Mouse (Mus musculus) mesoderm, embryonic 11.5 days (tissue): Measurements from ENCODE around the gene Abcg8.
A peak's percentile ranks its signal among the peaks of the same experiment; 100 is the strongest.

Experiments
- DNase-seq: peaks from one replicate; pipeline ENCODE4 v3.0.0-alpha.2; 2012; ENCODE audit warnings: low read depth, low spot score

The Abcg8 gene

DNA sequence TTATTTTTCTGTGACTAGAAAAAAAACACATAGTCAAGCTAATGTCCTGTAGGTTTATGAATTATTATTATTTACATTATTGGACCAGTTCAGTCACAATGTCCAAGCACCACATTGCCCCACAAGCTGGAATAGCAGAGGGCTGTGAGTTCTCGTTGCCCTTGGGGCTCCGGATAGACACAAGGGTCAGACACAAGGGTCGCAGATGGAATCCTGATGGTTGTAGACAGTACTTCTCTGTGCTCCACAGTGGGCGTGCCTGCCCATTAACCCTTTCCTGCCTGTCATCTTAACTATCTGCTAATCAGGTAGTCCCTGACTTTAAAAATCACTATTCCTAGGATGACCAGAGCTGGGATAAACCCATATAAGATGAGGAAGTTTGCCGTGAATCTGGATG, 17.9 kb upstream of the Abcg8 start:
- peak; percentile 69 for DNase-seq

DNA sequence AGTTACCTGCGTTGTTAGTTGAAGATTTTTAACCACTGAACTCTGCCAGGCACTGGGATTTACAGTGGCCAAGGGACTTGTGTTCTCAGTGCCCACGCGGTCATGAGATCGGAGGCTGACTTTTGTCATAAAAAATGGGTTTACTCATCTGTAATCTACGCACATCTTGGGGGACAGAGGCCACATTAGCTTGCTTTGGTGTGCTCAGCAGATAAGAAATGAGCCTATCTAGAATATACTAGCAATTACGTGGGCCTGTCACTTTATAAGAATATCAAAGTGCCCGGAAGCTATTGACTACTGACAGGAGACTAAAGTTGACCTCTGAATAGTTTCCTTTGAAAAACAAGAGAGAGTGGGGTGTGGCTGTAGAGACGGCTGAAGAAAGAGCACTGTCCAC, 17.2 kb upstream of the Abcg8 start:
- no peak for DNase-seq

DNA sequence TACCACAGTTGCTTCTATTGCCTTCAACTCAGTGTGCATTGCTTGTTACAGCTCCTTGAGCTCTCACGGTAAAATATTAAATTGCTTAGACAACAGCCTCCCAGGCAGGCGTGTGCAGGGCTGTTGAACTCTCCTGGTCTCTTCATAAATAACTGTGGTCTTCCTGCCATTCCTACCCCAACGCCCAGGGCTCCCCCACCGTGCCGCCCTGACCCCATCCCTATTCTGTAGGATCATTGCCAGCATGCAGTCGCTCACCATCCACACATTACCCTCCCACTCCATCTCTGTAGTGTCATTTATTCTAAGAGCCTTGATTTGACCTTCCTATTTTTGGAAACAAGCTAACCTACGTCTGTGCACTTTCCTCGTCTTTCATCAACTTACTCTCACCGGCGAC, 11.0 kb upstream of the Abcg8 start:
- no peak for DNase-seq

DNA sequence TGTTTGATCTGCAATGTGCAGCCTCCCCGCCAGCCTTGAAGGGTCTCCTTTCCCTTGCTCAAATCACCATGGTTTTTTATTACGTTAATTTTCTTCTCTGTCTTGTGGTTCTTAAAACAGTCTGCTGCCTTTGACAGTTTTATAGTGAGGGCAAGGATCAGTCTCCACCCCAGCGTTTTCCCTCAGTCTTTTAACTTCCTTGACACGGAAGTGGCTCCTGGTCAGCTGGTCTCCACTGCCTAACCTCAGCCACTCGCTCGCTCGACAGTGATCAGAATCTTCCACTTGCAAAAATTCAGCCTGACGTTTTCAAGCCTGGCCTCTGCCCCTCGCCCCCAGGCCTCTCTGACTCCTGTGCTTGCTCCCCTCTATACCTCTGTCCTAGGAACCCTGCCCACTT, 10.4 kb upstream of the Abcg8 start:
- DNase-seq: no peak

DNA sequence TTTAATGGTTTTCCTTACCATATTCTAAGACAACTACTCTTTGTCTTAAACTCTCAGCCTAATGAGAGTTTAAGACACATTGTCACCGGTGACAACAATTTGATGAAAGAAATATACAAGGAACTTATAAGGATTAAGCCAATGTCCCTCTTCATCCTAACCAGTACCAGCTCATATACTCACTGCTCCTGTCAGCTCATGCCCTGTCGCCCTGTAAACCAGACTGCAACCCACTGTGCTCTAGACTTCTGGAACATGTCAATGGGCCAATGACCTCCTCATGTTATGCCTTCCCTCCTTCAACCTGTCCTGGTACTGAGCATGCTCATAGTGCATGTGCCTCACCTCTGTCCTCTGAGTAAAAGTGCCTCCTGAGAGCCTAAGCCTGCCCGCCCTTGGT, 8.3 kb upstream of the Abcg8 start:
- DNase-seq: no peak

DNA sequence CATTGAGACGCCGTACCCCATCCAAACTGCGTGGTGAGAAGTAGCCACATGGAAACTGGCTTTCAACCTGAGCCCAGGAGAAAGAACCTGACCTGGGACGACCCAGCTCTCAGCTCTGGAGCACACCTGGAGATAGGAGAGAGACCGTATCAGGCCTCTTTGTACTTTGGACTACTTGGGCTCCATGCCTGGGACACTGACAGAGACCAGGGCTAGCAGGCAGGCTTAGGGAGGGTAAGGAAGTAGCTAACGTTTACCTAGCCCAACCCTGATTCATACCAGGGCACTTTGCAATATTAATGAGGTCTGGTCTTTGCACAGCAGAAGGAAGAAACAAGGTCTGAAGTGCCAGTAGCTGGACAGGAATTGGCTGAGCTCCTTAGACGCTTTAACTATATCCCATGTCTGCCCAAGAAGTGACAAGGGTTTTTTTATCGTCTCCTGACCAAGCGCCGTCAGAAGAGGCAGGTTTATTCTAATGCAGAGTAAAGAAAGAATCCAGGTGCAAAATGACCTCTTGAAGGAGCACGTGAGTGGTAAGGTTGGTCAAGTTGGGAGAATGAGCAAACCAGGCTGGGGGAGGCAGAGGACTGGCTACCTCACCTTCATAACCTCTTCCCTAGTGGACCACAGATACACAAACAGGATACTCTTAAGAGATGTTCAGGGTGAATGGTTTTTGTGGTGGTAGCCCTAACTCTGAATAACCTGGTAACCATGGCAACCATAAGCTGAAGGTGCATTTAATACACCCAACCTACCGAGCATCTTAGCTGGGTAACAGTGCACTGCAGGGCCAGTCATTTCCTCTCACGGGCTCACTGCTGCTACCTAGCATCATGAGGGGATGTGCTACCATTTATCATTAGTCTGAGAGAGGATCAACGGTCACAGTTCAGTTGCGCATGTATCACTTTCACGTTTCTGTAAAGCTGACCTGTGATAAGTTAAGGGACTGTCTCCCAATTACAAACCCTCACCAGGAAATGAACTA, 3.4 kb upstream of the Abcg8 start:
- no peak for DNase-seq

DNA sequence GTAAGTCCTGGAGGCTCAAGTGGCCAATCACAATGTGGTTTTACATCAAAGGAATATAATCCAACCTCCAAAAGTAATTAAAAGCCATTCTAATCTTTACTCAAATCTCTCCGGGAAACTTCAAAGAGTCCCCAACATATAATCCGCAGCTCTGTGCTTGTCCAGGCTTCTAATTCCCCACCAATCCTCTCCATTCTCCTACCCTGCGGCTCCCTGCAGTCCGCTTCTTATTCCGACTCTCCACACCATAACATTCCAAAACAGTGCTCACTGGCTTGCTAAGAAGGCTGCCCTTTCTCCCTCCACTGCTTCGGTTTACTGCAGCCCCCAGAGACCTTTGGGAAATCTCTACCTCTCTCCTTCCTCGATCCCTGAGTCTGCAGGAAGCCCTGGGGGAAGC, 2.1 kb upstream of the Abcg8 start:
- no peak for DNase-seq

DNA sequence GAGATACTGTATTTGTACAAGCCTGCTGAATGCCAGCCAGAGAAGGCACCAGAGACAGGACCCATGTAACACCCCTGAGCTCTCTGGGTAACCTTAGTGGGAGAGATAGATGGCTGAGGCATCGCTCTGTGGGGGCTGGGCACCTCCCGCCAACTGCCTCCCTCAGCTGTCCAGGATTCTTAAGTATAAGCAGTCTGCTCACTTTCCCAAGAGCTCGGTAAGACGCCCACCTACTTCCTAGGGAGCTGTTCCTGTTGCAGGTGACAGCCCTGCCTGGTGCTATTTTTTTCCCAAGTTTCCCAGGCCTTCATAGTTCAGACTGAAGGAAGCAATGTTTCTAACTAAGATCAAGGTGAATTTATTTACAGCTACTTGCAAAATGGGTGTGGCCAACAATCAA, 898 bp upstream of the Abcg8 start:
- DNase-seq: no peak

DNA sequence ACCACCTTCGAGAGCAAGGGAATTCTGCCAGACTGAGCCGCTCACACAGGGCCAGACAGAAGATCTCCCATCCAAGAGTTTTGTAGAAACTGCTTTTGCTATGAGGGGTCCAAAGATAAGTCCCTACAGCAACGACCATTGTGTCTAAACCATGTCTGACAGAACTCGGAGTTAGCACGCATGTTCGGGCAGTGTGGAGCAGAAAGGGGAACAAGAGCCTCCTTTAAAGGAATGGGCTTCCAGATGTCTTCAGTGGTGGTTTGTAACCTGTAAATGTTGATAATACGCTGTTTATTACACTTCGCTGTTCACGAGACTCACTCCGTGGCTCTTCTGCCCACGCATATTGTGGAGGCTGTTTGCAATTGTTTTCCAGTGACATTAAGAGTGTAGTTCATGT, 1.5 kb downstream of the Abcg8 start:
- DNase-seq: no peak

DNA sequence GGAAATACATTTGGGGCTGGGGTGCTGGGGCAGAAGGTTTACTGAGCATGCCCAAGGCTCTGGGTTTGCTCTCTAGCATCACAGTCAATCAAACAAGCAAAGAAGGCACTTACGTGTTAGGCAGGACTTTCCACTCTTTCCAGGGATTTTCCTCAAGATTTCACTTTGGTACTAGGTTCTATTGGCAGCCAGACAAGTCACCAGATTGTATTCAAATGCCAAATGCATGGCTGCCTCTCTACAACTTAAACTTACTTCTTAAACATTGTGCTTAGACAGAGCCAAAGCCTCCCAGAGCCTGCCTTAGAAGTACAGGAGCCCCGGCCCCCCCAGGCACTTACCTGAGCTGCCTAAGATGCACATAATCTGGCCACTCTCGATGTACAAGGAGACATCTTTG, 5.6 kb downstream of the Abcg8 start:
- DNase-seq: no peak

DNA sequence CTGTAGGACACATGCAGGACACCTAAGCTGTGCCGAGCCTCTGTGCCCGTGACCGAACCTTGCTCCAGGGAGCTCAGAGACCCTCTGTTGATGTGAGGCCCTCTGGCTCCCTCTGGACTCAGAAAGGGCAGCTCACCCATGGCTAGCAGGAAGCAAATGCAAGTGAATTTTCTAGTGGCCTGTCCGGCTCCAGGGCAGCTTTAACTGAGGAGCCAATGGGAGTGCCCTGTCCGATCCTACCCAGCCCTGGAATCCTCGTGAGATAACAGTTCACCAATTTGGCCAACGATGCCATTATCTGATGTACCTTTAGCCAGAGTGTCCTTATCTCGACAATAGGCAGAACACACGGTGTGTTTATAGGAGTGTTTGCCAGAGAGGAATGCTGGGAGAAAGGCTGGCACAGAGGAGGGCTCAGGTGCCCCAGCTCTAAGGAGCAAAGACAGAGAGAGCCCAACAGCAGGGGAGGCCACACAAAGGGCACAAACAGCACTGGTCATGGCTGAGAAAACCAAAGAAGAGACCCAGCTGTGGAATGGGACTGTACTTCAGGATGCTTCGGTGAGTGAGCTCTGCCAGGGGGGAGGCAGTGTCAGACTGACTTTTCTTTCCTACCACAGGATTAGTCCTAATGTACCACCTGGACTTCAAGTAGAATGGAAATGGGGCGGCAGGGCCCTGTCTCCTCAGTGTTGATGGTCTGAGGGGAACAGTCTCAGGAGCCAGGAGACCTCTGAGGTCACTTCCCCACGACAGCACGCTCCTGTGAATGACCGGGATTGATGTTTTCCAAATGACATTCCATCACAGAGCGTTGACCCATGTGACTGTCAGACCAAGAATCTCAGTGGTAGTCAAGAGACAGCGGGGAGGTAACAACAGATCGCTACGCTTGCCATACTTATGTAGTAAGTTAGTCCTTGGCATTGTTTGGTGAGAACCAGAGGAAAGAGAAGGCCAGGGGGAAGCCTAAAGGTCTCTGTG, 6.9 kb downstream of the Abcg8 start, which contains the start of gene Abcg5:
Abcg5 (minus strand) TSS at position 278 of the 984 bp plus-strand sequence.
- no peak for DNase-seq

DNA sequence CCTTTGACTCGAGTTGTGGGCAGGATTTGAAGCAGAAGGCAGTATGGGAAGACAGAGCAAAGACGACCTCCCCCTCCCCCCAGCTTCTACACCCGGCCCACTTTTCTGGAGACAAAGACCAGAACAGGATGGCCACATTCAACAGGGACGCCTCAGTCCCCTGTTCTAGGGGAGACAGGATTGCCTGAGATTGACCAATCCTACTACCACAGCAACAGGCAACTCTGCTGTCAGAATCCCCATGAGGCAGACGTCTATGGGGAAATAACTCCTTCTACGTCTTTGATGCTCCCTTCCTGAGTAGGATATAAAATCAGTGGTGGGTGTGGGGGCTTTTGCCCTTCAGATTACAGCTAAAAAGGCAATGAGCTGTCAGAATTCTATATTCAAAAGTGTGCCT, 8.2 kb downstream of the Abcg8 start:
- DNase-seq: no peak

DNA sequence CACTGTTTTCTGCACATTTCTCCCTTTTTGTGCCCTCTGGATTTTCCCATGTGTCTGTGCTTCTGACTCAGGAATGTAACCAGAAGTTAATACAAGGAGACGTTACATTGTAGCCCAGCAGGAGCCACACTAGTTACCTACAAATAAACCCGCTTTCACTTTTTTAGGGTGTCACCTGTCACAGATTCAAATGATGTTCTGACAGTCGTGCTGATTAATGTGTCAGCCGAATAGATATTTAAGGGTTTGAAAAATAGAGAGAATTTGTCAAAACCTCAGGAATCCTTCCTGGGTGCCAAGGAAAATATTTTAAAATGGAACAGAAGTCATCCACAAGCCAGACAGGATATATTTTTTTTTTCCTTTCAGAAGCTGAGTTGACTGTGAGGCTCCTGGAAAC, 9.2 kb downstream of the Abcg8 start:
- no peak for DNase-seq

DNA sequence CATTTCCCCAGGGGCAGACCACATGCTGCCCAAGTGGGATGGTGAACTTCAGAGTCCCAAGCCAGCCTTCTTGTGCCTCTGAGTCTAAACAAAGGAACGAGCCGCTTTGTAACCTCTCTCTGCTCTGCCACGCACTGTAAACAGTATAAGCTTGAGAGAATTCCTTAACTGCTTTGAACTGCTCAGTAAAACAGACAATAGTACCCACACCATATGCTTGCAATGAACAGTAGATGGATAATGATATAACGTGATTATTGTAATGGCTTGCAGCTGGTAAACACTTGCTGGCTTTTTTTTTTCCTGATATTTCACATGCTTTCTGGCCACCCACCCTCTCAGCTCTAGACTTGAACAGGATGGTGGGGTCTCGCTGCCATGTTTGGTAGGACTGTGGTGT, 11.9 kb downstream of the Abcg8 start:
- no peak for DNase-seq

DNA sequence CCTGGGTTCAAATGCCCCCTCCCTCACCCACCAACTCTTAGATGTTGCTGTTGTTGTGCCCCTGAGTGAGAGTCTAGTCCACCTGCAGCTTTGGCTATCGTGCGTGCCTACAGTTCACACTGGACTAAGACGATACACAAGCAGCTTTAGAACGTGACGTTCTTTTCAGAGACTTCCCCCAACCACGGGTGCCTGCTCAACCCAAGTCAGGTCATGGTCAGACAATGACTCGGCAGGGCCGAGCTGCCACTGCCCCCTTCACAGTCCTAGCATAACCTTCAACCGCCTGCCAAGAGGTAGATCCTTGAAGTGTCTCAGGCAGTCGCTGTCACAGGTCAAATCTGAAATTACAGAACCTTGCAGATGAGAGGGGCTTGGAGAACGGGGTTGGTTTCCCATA, 12.7 kb downstream of the Abcg8 start:
- no peak for DNase-seq

DNA sequence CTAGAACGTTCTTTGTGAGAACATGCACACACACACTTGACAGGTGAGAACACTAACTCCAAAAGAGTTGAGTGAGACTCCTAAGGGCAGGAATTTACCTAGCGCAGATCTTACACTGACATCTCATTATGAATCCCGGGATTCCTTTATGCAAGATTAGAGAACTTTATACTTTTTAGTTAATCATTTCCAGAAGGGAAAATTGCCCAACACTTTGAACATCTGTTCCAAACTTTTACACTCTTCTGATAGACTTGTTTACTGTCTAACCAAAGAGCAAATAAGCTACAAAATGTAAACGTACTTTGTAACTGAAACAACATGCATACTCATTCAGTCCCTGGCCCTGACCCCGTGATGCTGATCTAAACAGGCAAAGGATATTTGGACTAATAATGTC, 13.2 kb downstream of the Abcg8 start:
- DNase-seq: no peak

DNA sequence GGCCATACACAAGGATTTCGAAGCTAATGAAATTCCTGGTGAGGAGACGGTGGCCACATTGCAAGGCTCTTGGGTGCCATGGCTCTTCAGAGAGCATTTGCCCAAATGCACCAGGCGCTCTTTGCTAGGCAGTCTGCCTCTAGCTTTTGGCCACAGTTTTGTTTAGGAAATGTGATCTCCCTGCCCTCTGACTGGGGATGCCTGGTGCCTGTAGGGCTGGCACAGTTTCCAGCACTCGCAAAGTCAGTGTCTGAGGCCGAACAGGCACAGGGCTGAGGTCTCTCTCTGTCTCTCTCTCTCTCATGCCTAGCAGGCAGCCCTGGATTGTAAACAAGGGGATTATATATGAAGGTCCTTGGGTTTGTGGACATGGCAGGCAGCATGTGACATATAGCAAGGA, 14.0 kb downstream of the Abcg8 start:
- no peak for DNase-seq

DNA sequence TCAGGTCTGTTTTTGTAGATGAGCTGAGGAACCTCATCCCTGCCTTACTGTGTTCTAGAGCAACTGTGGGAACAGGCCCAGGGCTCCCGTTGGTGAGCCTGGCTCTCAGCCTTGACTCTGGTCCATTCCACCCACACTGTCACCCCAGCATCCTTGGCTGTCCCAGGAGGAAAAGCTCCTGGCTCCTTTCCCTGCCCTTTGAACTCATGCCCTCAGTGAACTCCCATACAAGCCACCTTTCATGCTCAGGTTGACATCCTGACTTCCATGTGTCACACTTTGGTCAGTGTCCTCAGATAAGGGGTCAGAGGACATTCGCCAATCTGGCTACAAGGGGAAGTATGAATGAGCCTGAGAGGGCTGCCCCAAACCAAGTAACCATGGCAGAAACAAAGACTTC, 17.6 kb downstream of the Abcg8 start:
- DNase-seq: no peak

DNA sequence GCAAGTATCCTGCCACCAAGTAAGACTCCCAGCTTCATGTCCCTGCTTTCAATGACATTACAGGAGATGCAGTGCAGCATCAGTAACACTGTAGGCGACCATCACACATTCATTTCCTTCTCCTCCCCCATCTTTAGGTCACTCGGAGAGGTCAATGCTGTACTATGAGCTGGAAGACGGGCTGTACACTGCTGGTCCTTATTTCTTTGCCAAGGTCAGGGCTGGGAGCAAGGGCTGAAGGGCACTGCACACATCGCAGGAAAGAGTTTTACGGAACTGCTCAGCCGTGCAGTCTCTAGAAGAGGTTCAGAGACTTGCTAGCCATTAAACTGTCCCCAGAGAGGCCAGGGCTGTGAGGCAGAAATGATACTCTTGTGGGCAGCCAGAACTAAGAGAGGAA, 20.4 kb downstream of the Abcg8 start:
- DNase-seq: no peak

DNA sequence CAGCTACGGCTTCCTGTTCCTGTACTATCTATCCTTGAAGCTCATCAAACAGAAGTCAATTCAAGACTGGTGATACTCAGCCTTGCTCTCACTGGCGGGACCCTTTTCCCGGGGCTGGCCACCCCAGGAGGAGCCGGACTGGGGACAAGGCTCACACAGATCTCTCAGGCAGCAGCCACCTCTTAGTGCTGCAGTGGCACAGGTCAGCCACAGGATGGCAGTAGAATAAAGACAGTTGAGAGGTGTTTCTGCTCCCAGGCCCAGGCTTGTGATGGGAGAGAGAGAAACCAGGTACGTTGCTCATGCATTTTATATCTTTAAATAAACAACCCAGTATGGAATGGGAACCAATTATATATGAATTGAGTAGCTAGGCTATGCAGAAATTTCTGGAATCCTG, 22.6 kb downstream of the Abcg8 start:
- DNase-seq: peak; percentile 68

DNA sequence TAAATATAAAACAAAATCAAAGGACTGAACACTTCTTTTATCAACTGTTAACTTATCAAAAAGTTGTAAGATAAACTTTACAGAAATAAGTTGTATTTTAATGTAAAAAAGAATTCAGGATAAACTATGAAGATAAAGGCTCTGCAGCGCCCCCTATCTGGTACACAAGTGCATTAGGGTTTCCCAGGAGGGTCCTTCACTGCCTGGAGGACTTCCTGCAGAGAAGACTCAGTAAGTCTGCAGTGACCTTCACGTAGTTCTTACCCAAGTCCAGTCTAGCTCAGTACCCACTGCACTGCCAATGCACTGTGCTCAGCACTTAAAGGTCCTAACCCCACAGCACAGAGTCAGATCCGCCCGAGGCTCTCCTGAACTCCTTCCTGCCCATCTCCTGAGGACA, 31.3 kb downstream of the Abcg8 start:
- peak; percentile 25 for DNase-seq

DNA sequence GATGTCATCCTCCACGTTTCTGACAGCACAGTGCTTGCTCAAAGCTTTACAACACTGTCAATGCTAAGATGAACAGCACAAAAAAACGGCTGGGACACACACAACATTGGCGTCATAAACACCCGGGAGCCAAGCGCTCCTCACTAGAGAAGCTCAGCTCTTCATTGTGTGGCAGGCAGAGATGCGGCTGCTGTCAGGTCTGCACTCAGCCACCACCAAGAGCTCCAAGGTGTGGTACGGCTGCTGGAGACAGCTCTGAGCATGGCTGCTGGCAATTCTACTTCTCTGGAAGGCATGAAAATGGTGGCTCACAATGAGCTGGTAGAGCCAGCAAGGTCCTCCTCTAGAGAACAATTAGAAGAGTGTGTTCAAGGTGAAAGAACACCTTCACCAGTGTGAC, 32.7 kb downstream of the Abcg8 start:
- no peak for DNase-seq
